Mouse (Mus musculus) erythroblast, embryonic 14.5 days (primary cell): ENCODE data around the gene Aox3.

ENCODE experiments used
- GATA1 ChIP-seq: IDR thresholded peaks from 2 replicates; pipeline ENCODE4 v1.6.1; 2012; ENCODE audit warnings: low read length, inconsistent platforms, mixed read lengths
- TAL1 ChIP-seq: IDR thresholded peaks from 3 replicates; pipeline ENCODE4 v1.6.1; 2012; ENCODE audit warnings: low read length, inconsistent platforms, mixed read lengths

DNA sequence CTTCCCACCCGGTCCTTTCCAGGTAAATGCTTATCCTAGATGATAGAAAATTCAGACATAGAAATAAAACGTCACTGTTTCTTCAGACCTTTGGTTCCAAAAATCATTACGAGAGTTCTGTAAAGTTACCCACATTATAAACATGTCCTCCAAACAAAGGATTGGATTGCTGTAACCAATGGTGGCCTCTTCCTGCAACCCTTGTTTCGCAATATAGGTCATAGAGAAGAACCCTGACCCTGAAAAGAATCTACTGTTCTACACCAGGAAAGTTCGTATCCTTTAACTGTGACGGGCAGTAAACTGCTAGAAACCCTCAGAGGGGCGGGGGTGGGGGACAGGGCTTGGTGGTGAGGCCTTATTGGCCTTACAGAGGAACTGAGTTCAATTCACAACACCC, 99.9 kb downstream of the Aox3 start:
- TF ChIP-seq TAL1 (no peak), GATA1 (no peak)
